Mouse (Mus musculus) liver, embryonic 15.5 days (tissue): ENCODE data around the gene H2-M11. TPM values are rescaled to one million over a fixed set of nuclear protein-coding genes. Genes with fewer than 3 reads are reported as not detected.

Source experiments
- ATAC-seq: fragments of 200-750 bp; cut with Nextera tagmentation; 2 replicates; pipeline ENCODE4 v1.8.0; 2017; ENCODE audit warnings: moderate number of reproducible peaks, mild to moderate bottlenecking, moderate library complexity; ENCODE audit not compliant: insufficient read depth
- H3K27ac ChIP-seq: fragments of 300-500 bp; sonication (generic); replicated peaks from 2 replicates; pipeline ENCODE4 v1.5.1; 2015; ENCODE audit warnings: mild to moderate bottlenecking, inconsistent platforms
- H3K27me3 ChIP-seq: fragments of 300-500 bp; sonication (generic); 2 replicates; pipeline ENCODE4 v1.6.1; 2015; ENCODE audit warnings: mild to moderate bottlenecking, inconsistent platforms
- H3K36me3 ChIP-seq: fragments of 300-500 bp; sonication (generic); replicated peaks from 2 replicates; pipeline ENCODE4 v1.6.1; 2015; ENCODE audit warnings: moderate library complexity, mild to moderate bottlenecking, inconsistent platforms
- H3K4me1 ChIP-seq: fragments of 300-500 bp; sonication (generic); replicated peaks from 2 replicates; pipeline ENCODE4 v1.6.1; 2015; ENCODE audit warnings: inconsistent platforms
- H3K4me2 ChIP-seq: fragments of 300-500 bp; sonication (generic); 2 replicates; pipeline ENCODE4 v1.6.1; 2015; ENCODE audit warnings: moderate library complexity, mild to moderate bottlenecking, inconsistent platforms
- H3K4me3 ChIP-seq: fragments of 300-500 bp; sonication (generic); replicated peaks from 2 replicates; pipeline ENCODE4 v1.5.1; 2015; ENCODE audit warnings: mild to moderate bottlenecking, inconsistent platforms
- H3K9ac ChIP-seq: fragments of 300-500 bp; sonication (generic); 2 replicates; pipeline ENCODE4 v1.6.1; 2015; ENCODE audit warnings: moderate library complexity, mild to moderate bottlenecking, inconsistent platforms
- H3K9me3 ChIP-seq: fragments of 300-500 bp; sonication (generic); replicated peaks from 2 replicates; pipeline ENCODE4 v1.6.1; 2016; ENCODE audit warnings: inconsistent platforms
- WGBS: fragments of 180-500 bp; shearing (Covaris S2); methylation state at CpG from one replicate; pipeline ENCODE4 v1.1.7; 2015; ENCODE audit warnings: mixed read lengths; ENCODE audit not compliant: insufficient replicate concordance; 5-methylcytosine and 5-hydroxymethylcytosine counted together
- polyA plus RNA-seq: library from polyadenylated mRNA; unstranded; fragments of >200 nt; fragmentation: Nextera tagmentation; extraction: Ambion mirVana; gene quantifications from 2 replicates; pipeline ENCODE4 v1.2.1, GENCODE M21; 2015

H2-M11 gene
- polyA plus RNA-seq = not detected in 2 replicates

DNA sequence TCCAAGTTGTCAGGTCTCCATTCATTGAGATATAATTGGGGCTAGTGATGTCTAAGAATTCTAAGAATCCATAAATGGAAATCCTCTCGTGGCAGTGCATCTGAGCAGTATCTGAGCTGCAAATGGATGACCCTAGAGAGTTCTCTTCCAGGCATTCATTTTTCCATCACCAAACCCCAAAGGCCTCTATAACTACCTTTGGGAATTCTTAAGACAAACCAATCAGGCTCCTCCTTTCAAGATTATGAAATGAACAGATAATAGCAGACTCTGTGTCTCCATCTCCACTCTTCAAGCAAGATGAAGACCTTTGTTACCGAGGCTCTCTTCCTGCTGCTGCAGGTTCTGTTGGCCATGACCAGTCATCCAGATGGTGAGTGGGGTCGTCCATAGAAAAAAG is at the start of gene H2-M11:
Gene H2-M11 (plus strand): TSS at position 301 of the 400 bp plus-strand sequence.
- ATAC-seq = no peak
- no peaks in the 10 kb centered on the region for H3K9me3 ChIP-seq
- WGBS = 38% methylated on average over 3 of the region's 3 CpGs

DNA sequence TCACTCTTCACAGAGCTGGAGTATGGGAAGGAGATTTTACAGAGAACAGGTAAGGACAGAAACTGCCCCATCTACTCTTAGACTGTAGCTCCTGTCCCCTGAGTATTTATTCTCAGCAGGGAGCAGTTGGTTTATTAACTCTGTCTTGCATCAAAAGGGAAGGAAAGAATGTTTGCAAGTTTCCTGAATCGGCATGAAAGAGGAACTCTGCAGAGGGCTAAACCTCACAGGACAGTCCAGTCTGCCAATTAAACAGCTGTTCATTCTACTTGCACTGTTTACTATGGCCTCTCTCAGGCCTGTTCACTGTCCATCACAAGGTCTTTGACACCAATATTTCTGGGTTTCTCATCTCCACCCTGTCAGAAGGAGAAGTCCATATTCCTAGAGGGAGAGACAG is 46.4 kb upstream of the H2-M11 start:
- ATAC-seq = no peak
- H3K9me3 ChIP-seq = no peaks in the 10 kb centered on the region
- no peak overlapping the region for H3K9ac ChIP-seq
- H3K4me1 ChIP-seq = no peaks in the 10 kb centered on the region
- H3K36me3 ChIP-seq = no peaks in the 10 kb centered on the region
- H3K27ac ChIP-seq = no peak overlapping the region
- no peak overlapping the region for H3K4me3 ChIP-seq
- 12% methylated on average over 1 of the region's 1 CpGs for WGBS
- H3K27me3 ChIP-seq = no peaks in the 10 kb centered on the region
- H3K4me2 ChIP-seq = no peak overlapping the region

More for the DNA sequence above, at the start of gene H2-M11:
- Histone ChIP-seq H3K36me3 (no peaks in the 10 kb centered on the region), H3K27me3 (no peaks in the 10 kb centered on the region), H3K4me1 (no peaks in the 10 kb centered on the region), H3K27ac (no peak within 1 kb of the TSS), H3K9ac (no peak within 1 kb of the TSS), H3K4me3 (no peak within 1 kb of the TSS), H3K4me2 (no peak within 1 kb of the TSS)

DNA sequence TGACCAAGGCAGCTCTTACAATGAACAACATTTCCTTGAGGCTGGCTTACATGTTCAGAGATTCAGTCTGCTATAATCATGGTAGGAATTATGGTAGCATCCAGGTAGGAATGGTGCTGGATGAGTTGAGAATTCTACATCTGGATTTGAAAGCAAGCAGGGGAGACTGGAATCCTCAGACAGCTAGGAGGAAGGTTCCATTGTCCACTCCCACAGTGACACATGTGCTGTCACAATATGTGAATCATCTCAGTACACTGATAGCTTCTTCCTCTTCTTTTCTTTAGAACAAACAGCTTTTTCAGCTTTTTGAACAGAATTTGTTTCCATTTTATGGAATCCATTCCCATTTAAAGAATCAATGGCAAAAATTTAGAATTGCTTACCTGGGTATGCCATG is 43.0 kb upstream of the H2-M11 start:
- Histone ChIP-seq H3K27me3 (no peaks in the 10 kb centered on the region), H3K9ac (no peak overlapping the region), H3K9me3 (no peaks in the 10 kb centered on the region), H3K27ac (no peak overlapping the region), H3K36me3 (no peaks in the 10 kb centered on the region), H3K4me1 (no peaks in the 10 kb centered on the region), H3K4me2 (no peak overlapping the region), H3K4me3 (no peak overlapping the region)
- ATAC-seq = no peak

Other genes starting within 250 kb of the H2-M11 start
- gene H2-M10.1, start 220.9 kb upstream of the H2-M11 start, polyA plus RNA-seq = not detected in 2 replicates
- gene H2-M10.3, start 178.7 kb upstream of the H2-M11 start, polyA plus RNA-seq = not detected in 2 replicates
- gene H2-M10.4, start 84.7 kb upstream of the H2-M11 start, polyA plus RNA-seq = not detected in 2 replicates
- gene H2-M9, start 95.6 kb downstream of the H2-M11 start, polyA plus RNA-seq = not detected in 2 replicates
- not detected in 2 replicates for gene H2-M1, start 125.1 kb downstream of the H2-M11 start, polyA plus RNA-seq
- not detected in 2 replicates for gene H2-M10.5, start 225.8 kb downstream of the H2-M11 start, polyA plus RNA-seq